Mouse (Mus musculus): ENCODE results near the gene Mfap1a. TPM values are rescaled to one million over a fixed set of nuclear protein-coding genes. Genes with fewer than 3 reads are reported as not detected.
"Not testable (repeated sequence)": the region's sequence is repeated elsewhere in the genome, so short reads cannot be mapped to it uniquely, and the experiment has no call there.

The Mfap1a gene
- total RNA-seq, 1 experiment: 27.8 TPM

GRCm38 (mm10) chr2:121507173-121507950, 897 bp upstream of the Mfap1a start:
- peak overlapping the region; percentile 84 to 99 for H3K4me3 ChIP-seq (ENCODE audit: insufficient read depth in 1 of 2, low read depth in 1 of 2, low read length in 2 of 2, poor library complexity in 1 of 2, severe bottlenecking in 1 of 2)
- H3K36me3 ChIP-seq (ENCODE audit: control insufficient read depth, insufficient read depth, low read length, poor library complexity, severe bottlenecking): peaks cover 9% of the 10 kb centered on the region
- H3K4me1 ChIP-seq (ENCODE audit: control insufficient read depth in 2 of 2, insufficient read depth in 2 of 2, low read length in 2 of 2, poor library complexity in 1 of 2): peaks cover 0 to 4% of the 10 kb centered on the region in 2 experiments; a peak in 1 of 4 replicates
- H3K27ac ChIP-seq (ENCODE audit: insufficient read depth, low read depth, low read length, poor library complexity, severe bottlenecking): no peak overlapping the region
- in situ Hi-C loops (cut with MboI; ENCODE audit: low sequenced_read_pairs in 2 of 2, unreplicated experiment in 2 of 2): no loop called here
- DNase-seq (ENCODE audit: low read depth, low spot score): no peak
- no peaks in the 10 kb centered on the region for H3K9me3 ChIP-seq (ENCODE audit: control insufficient read depth, insufficient read depth, low read depth, low read length)
- TF ChIP-seq ZC3H11A (IDR thresholded peaks at IDR 0.05; ENCODE audit: borderline replicate concordance, low read depth, low read length) (no peak), MAFK (IDR thresholded peaks at IDR 0.05; ENCODE audit: insufficient read depth, low read depth, low read length) (no peak), ZNF384 (IDR thresholded peaks at IDR 0.05; ENCODE audit: low read depth, low read length) (no peak), HCFC1 (IDR thresholded peaks at IDR 0.05; ENCODE audit: borderline replicate concordance, insufficient read depth, low read length) (no peak)
- H3K9ac ChIP-seq (ENCODE audit: insufficient read depth, low read depth, low read length, poor library complexity, severe bottlenecking): peak overlapping the region; percentile 77; the same call in 1 of the 2 replicates

- H3K27ac ChIP-seq (ENCODE audit: insufficient read depth, low read depth, low read length, poor library complexity, severe bottlenecking); H3K4me1 ChIP-seq (ENCODE audit: control insufficient read depth in 2 of 2, insufficient read depth in 2 of 2, low read length in 2 of 2, poor library complexity in 1 of 2); in situ Hi-C loops (cut with MboI; ENCODE audit: low sequenced_read_pairs in 2 of 2, unreplicated experiment in 2 of 2); DNase-seq (ENCODE audit: low read depth, low spot score); H3K4me3 ChIP-seq (ENCODE audit: insufficient read depth in 1 of 2, low read depth in 1 of 2, low read length in 2 of 2, poor library complexity in 1 of 2, severe bottlenecking in 1 of 2); H3K36me3 ChIP-seq (ENCODE audit: control insufficient read depth, insufficient read depth, low read length, poor library complexity, severe bottlenecking); H3K9ac ChIP-seq (ENCODE audit: insufficient read depth, low read depth, low read length, poor library complexity, severe bottlenecking); H3K9me3 ChIP-seq (ENCODE audit: control insufficient read depth, insufficient read depth, low read depth, low read length): not testable (repeated sequence)
Measured at GRCm38 (mm10) chr2:121501550-121501949, 4.9 kb downstream of the Mfap1a start.

- in situ Hi-C loops (cut with MboI; ENCODE audit: low sequenced_read_pairs in 2 of 2, unreplicated experiment in 2 of 2); H3K27ac ChIP-seq (ENCODE audit: insufficient read depth, low read depth, low read length, poor library complexity, severe bottlenecking); H3K9ac ChIP-seq (ENCODE audit: insufficient read depth, low read depth, low read length, poor library complexity, severe bottlenecking); H3K4me3 ChIP-seq (ENCODE audit: insufficient read depth in 1 of 2, low read depth in 1 of 2, low read length in 2 of 2, poor library complexity in 1 of 2, severe bottlenecking in 1 of 2); H3K9me3 ChIP-seq (ENCODE audit: control insufficient read depth, insufficient read depth, low read depth, low read length); H3K36me3 ChIP-seq (ENCODE audit: control insufficient read depth, insufficient read depth, low read length, poor library complexity, severe bottlenecking); H3K4me1 ChIP-seq (ENCODE audit: control insufficient read depth in 2 of 2, insufficient read depth in 2 of 2, low read length in 2 of 2, poor library complexity in 1 of 2); DNase-seq (ENCODE audit: low read depth, low spot score): not testable (repeated sequence)
Measured at GRCm38 (mm10) chr2:121484403-121484802, 22.1 kb downstream of the Mfap1a start.

GRCm38 (mm10) chr2:121483576-121483975, 22.9 kb downstream of the Mfap1a start:
- Histone ChIP-seq H3K4me3 (ENCODE audit: insufficient read depth in 1 of 2, low read depth in 1 of 2, low read length in 2 of 2, poor library complexity in 1 of 2, severe bottlenecking in 1 of 2) (no peak overlapping the region), H3K4me1 (ENCODE audit: control insufficient read depth in 2 of 2, insufficient read depth in 2 of 2, low read length in 2 of 2, poor library complexity in 1 of 2) (peaks cover 0 to 6% of the 10 kb centered on the region in 2 experiments; a peak in 1 of 4 replicates), H3K9me3 (ENCODE audit: control insufficient read depth, insufficient read depth, low read depth, low read length) (no peaks in the 10 kb centered on the region), H3K9ac (ENCODE audit: insufficient read depth, low read depth, low read length, poor library complexity, severe bottlenecking) (no peak overlapping the region), H3K27ac (ENCODE audit: insufficient read depth, low read depth, low read length, poor library complexity, severe bottlenecking) (no peak overlapping the region), H3K36me3 (ENCODE audit: control insufficient read depth, insufficient read depth, low read length, poor library complexity, severe bottlenecking) (no peaks in the 10 kb centered on the region)
- TF ChIP-seq MAFK (IDR thresholded peaks at IDR 0.05; ENCODE audit: insufficient read depth, low read depth, low read length) (no peak), CHD2 (IDR thresholded peaks at IDR 0.05; ENCODE audit: low read depth, low read length) (no peak), HCFC1 (IDR thresholded peaks at IDR 0.05; ENCODE audit: borderline replicate concordance, insufficient read depth, low read length) (no peak), ZC3H11A (IDR thresholded peaks at IDR 0.05; ENCODE audit: borderline replicate concordance, low read depth, low read length) (no peak), ZNF384 (IDR thresholded peaks at IDR 0.05; ENCODE audit: low read depth, low read length) (no peak)
- in situ Hi-C loops (cut with MboI; ENCODE audit: low sequenced_read_pairs in 2 of 2, unreplicated experiment in 2 of 2): no loop called here
- DNase-seq (ENCODE audit: low read depth, low spot score): no peak

GRCm38 (mm10) chr2:121480916-121481315, 25.5 kb downstream of the Mfap1a start:
- H3K9me3 ChIP-seq (ENCODE audit: control insufficient read depth, insufficient read depth, low read depth, low read length); DNase-seq (ENCODE audit: low read depth, low spot score); H3K36me3 ChIP-seq (ENCODE audit: control insufficient read depth, insufficient read depth, low read length, poor library complexity, severe bottlenecking); H3K27ac ChIP-seq (ENCODE audit: insufficient read depth, low read depth, low read length, poor library complexity, severe bottlenecking); H3K4me3 ChIP-seq (ENCODE audit: insufficient read depth in 1 of 2, low read depth in 1 of 2, low read length in 2 of 2, poor library complexity in 1 of 2, severe bottlenecking in 1 of 2); H3K4me1 ChIP-seq (ENCODE audit: control insufficient read depth in 2 of 2, insufficient read depth in 2 of 2, low read length in 2 of 2, poor library complexity in 1 of 2); H3K9ac ChIP-seq (ENCODE audit: insufficient read depth, low read depth, low read length, poor library complexity, severe bottlenecking); in situ Hi-C loops (cut with MboI; ENCODE audit: low sequenced_read_pairs in 2 of 2, unreplicated experiment in 2 of 2): not testable (repeated sequence)

Data from ES-E14 (cell line).